Mouse (Mus musculus) CD4-positive, CD25-positive, alpha-beta regulatory T cell, adult 2 months (primary cell): Measurements from ENCODE around the gene Mgat4e.

Experiments
- DNase-seq: peaks from one replicate; pipeline ENCODE4 v3.0.0-alpha.2; 2012; ENCODE audit warnings: low read depth, low spot score

Mgat4e gene

DNA sequence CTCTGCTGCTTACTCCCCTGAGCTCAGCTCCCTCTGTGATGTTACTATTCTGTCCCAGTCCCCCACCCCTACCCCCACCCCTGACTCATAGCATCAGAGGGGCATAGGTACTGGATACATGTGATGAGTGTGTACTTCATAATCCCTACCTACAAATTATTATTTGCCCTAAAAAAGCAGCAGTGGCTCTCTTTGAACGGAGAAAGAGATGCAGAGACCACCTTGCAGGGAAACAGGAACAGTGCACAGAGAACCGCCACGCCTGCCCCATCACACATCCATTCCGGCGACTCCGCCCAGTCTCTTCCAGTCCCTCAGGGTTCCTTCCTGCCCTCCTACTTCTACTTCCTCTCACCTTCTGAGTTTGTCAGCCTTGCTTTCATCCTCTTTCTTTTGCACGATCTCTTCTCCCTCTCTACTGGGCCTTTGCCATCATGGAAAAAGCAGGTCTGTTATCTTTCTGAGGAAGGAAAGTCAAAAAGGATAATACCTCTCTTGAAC lies at the start of gene Mgat4e:
Gene Mgat4e (minus strand): TSS at position 51 of the 501 bp plus-strand sequence.
- DNase-seq = peak; percentile 18

- no peak for DNase-seq
Observed at GRCm38 (mm10) chr1:134597339-134598054, 48.0 kb upstream of the Mgat4e start.

- peak; percentile 30 for DNase-seq
Observed at GRCm38 (mm10) chr1:134591773-134592172, 42.3 kb upstream of the Mgat4e start.

DNA sequence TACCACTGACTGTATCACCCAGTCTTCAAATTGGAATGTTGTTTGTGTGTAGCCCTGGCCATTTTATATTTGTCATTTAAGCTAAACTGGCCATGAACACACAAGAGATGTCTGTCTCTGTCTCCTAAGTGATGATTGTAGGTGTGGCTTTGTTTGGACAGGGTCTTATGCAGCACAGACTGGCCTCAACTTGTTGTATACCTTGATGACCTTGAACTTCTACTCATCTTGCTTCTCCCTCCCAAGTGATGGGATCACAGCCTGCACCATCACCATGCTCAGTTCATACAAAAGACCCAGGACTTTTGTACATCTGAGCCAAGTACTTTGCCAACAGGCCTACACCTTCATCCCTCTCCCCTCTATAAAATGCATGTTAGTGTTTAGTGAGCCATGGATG lies 40.2 kb upstream of the Mgat4e start:
- DNase-seq = no peak

DNA sequence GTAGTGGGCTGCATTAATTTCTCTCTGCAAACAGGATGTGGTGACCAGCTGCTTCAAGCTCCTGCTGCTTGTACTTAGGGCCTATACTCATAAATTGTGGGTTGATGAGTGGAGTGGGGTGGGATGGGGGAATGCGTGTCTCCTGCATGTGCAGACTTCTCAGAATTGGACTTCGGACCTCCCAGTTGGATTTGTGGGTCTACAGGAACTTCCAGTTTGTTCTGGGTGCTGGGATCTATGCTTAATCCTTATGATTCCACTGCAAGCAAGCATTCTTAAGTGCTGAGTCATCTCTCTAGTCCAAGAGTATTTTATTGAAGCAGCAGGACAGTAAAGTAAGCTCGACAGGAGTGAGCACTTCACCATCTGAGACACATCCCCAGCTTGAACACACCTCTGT lies 34.1 kb upstream of the Mgat4e start:
- no peak for DNase-seq

- DNase-seq = no peak
Observed at GRCm38 (mm10) chr1:134580796-134581195, 31.3 kb upstream of the Mgat4e start.

GRCm38 (mm10) chr1:134577384-134578120 lies 28.1 kb upstream of the Mgat4e start:
- no peak for DNase-seq

- no peak for DNase-seq
Observed at GRCm38 (mm10) chr1:134573932-134574315, 24.4 kb upstream of the Mgat4e start.

DNA sequence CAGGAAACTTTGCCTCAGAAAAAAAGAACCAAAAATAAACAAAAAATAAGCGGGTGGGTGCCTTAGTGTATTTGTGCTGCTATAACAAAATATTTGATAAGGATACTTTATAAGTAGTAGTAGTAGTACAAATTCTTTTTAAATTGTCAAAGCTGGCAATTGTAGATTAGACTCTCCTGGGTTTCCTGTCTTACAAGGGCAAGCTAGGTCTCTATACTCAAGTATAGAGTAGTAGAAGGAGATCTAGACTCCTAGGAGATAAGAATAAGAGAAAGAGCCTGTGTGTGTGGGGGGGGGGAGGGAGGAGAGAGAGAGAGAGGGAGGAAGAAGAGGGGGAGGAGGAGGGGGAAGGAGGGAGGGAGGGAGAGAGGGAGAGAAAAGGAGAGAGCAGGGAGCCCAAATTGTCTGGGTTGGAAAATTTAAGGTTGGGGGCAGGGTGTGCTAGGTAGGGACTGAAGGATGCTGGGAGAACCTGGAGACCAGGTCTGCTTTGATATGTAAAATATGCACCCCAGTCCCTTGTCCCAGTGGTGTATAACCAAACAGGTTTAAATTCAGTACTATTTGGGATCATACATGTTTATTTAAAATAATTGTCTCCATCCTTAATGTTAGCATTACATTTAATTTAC lies 23.9 kb upstream of the Mgat4e start:
- no peak for DNase-seq

DNA sequence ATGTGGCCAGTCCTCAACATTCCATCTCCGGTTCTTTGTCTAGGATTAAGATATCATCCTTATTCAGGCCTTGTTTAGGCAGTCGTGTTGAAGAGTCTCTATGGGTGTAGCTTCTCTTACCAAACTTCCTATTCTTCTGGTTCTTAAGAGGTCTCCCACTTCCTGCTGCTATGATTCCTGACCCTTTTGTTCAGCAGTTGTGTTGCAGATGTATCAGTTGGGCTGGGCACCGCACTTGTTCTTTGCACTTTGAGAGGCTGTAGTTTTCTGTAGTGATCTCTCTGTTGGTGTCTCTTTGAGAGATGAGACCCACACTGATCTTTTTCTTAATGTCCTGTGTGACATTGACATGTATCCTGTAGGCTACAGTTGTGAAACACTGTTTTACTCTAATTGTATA lies 21.1 kb upstream of the Mgat4e start:
- DNase-seq = no peak

DNA sequence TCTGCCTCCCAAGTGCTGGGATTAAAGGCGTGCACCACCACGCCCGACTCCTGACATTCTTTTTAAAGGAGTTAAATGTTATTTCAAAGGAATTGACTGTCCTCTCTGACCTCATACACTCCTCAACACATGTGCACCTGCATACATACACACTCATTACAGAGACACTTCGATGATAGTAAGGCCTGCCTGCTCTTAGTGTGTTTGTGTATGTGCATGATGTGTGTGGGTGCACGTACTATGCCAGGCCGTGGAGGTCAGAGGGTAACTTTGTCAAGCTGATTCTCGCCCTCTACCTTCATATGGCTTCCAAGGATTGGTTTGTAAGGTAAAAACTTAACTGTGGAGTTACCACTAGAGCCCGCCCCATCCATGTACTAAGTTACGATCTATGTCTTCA lies 20.7 kb upstream of the Mgat4e start:
- DNase-seq = no peak

DNA sequence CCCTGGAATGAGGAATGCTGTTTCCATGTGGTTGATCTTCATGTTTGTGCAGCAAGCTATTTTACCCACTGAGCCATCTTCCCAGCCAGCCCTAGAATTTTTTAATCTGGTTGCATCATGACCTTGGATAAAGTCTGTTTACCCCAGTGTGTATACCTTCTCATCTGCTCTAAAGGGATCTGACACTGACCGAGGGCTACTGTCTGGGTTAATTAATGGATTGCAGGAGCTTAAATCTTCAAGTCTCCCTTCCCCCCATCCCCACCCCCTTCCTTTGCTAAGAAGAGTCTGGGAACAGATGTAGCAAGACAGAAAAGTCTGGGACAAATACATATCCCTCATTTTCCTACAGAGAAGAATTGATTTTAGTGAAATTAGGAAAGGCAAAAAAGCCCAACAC lies 18.0 kb upstream of the Mgat4e start:
- DNase-seq = no peak

GRCm38 (mm10) chr1:134563726-134564125 lies 14.2 kb upstream of the Mgat4e start:
- DNase-seq = no peak

- DNase-seq = no peak
Observed at GRCm38 (mm10) chr1:134562457-134562856, 13.0 kb upstream of the Mgat4e start.

- DNase-seq = no peak
Observed at GRCm38 (mm10) chr1:134561770-134562143, 12.3 kb upstream of the Mgat4e start.

DNA sequence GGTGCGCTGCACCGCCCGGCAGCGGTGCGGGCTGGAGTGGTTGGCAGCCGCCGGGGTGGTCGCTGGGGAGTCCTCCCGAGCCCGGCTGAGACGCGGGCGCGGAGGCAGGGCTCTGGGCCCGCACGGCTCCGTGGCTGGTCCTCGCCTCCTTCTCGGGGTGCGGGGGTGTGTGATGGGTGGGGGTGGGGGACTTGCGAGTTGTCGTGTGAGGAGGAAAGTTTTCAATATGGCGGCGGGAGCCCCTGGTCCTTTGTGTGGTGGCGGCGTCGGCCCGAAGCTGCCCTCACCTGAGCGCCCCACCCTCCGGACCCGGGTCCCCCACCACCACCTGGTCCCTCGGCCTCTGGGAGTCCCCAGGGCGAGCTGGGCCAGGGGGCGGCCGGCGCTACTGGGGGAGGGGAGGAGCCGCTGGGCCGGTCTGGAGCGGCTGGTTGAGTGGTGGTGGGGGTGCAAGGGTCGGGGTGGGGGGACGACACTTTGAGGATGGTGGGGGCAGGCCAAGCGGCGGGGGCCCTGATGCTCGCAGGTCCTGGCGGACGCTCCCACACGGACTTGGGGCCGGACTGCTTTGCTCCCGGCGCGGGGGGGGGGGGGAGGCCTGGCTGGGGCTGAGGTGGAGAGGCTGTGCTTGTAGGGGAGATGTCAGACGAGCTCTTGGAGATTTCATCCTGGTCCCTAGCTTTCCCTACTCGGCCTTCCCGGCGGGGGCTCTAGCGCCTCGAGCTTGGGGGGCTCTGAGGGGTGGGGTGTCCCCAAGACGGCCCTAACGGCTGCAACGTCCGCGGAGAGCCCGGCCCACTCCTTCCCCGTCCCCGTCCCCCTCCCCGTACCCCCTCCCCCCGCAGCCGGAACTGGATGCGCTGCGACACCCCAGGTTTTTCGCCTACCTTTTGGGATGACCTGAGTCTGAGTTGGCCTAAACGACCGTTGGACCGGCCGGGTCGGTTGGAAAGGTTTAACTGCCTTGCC lies 11.6 kb upstream of the Mgat4e start:
- peak; percentile 69 for DNase-seq

DNA sequence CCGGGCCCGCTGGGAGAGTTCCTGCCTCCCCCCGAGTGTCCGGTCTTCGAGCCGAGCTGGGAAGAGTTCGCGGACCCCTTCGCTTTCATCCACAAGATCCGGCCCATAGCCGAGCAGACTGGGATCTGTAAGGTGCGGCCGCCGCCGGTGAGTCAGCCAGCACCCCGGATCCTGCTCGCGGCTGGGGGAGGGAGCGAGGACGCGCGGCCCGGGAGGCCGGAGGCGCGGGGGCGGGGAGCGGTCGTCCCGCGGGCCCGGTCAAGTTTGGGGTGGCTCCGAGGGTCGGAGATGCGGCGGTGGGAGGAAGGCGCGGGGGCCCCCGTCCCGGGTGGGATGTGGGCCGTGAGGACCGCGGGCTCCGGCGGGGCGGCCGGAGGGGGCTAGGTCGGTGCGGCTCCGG lies 10.9 kb upstream of the Mgat4e start:
- DNase-seq = peak; percentile 65

- DNase-seq = peak; percentile 93
Observed at GRCm38 (mm10) chr1:134559976-134560375, 10.5 kb upstream of the Mgat4e start, which contains the start of gene Kdm5b. Gene Kdm5b (plus strand): TSS chr1:134560171.

DNA sequence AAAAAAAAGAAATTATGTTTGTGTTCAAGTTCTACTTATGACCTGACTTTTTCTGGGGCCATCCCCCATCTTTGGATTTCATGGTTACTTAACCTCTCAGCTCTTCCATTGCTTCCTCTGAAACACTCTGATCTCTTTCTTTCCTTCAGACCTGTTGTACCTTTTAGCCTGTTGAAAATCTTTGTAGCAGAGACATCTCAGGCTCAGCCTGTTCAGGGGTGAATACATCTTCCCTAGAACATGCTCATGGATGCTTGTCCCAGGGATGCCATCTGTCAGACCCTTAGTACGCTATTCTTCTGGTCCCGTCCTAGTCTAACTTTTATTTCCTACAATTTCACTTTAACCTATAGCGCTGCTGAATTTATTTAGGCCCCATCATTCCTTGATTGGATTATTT lies 9.7 kb upstream of the Mgat4e start:
- DNase-seq = no peak

DNA sequence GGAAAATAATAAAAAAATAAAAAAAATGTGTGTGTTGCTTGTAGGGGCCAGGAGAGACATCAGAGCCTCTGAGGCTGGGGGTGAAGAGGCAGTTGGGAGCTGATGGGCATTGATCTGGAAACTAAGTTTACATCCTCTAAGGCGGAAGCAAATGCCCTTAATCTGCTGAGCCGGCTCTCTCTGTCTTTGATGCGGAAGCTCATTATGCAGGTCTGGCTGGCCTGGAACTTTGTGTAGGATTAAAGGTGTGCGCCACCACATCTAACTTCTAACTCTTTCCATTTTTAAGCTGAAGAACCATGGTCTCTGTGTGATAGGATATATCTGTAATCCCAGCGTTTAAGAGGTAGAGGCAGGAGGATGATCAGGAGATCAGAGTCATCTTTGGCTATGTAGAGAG lies 9.0 kb upstream of the Mgat4e start:
- DNase-seq = no peak

GRCm38 (mm10) chr1:134556671-134557218 lies 7.3 kb upstream of the Mgat4e start:
- peak; percentile 94 for DNase-seq
